Mouse (Mus musculus) spleen, postnatal 0 days (tissue): Measurements from ENCODE around the gene Tlr5. TPM values are rescaled to one million over a fixed set of nuclear protein-coding genes. Genes with fewer than 3 reads are reported as not detected.

Experiments used
- polyA plus RNA-seq: library from polyadenylated mRNA; unstranded; fragments of >200 nt; fragmentation: Nextera tagmentation; extraction: Ambion mirVana; gene quantifications from 2 replicates; pipeline ENCODE4 v1.2.1, GENCODE M21; 2015

Gene Tlr5
- polyA plus RNA-seq: 0.45 and 0.67 TPM in 2 replicates

DNA sequence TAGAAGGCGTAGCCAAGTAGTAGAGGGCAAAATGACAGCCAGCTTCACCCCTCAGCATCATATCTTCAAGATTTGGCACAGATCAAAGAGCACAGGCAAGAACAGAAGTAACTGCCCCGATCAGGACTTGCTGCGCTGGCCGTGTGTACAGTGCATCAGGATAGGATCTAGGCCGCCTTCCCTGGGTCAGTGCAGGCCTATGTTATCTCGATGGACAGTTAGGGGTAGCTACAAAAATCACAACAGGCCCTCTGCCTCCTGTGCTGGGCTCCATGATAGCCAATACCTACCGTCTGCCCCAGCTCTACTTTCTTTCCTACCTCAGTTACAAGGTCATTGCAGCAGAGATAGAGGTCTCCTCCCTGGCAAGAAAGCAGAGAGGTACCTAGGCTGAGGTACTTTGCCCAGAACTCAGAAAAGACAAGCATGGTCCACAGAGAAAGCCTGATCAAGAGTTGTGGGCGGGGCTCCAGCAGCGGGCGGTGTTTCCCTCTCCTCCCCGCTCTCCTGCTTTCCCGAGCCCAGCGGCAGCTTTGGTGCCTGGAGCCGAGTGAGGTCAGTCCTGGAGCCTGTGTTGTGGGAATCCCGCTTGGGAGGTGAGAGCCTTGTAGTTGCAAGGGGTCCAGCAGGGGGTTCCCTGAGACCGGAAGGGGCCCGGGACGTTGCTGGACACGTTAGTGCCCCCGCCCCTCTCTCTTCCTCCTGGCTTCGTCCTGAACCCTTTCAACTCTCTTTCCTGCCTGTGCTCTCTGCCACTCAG, at the start of gene Tlr5:
Tlr5 (plus strand) TSS at position 502 of the 760 bp plus-strand sequence.

Other genes starting within 250 kb of the Tlr5 start
- gene Ccdc185, start 205.6 kb upstream of the Tlr5 start, polyA plus RNA-seq: not detected in 2 replicates
- 1.3 and 1.5 TPM in 2 replicates for gene Susd4, start 190.9 kb upstream of the Tlr5 start, polyA plus RNA-seq